Mouse (Mus musculus) ES-E14 (cell line): ENCODE measurements around the gene Dock9.

Experiments
- HCFC1 ChIP-seq: IDR thresholded peaks from 2 replicates; pipeline ENCODE4 v1.6.1; 2012; ENCODE audit warnings: low read length, inconsistent platforms, borderline replicate concordance; ENCODE audit not compliant: insufficient read depth
- ZC3H11A ChIP-seq: IDR thresholded peaks from 2 replicates; pipeline ENCODE4 v1.6.1; 2012; ENCODE audit warnings: low read depth, mild to moderate bottlenecking, inconsistent platforms, low read length, borderline replicate concordance

GRCm38 (mm10) chr14:121697143-121697680, 100.4 kb downstream of the Dock9 start:
- TF ChIP-seq HCFC1 (no peak), ZC3H11A (no peak)
